Mouse (Mus musculus): Measurements from ENCODE around the gene Bcl6b. TPM values are rescaled to one million over a fixed set of nuclear protein-coding genes. Genes with fewer than 3 reads are reported as not detected.
A peak's percentile ranks its signal among the peaks of the same experiment; 100 is the strongest.

Gene Bcl6b
- polyA plus RNA-seq, 1 experiment from 2014 or later, result 5.1 TPM

DNA sequence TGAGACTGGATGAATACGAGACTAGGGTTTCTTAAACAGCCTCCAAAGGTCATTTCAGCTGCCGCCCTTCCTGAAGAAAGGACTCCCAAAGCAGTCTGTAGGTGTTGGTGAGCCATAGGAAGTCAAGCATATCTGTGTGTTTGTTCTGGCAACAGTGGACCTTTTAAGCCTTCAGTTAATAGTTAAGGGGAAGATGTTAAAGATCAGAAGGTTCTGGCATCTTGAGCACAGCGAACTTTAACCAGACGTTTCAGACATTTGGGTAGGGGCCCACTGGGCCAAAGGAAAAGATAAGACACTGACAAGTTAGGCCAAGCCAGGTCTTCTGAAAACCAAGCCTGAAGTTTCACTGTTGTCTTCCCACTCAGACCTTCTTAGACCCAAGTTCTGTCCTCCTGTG lies 11.6 kb downstream of the Bcl6b start:
- 89% methylated on average over 4 of the region's 4 CpGs for WGBS
- Histone ChIP-seq H3K27ac (ENCODE audit: low read depth, low read length) (no peak overlapping the region), H3K9me3 (ENCODE audit: control insufficient read depth, low read length) (no peaks in the 10 kb centered on the region), H3K9ac (ENCODE audit: low read depth, low read length) (no peak overlapping the region), H3K4me2 (ENCODE audit: low read length) (no peak overlapping the region), H3K4me3 (ENCODE audit: low read length) (no peak overlapping the region), H3K4me1 (ENCODE audit: control insufficient read depth, insufficient read depth, low read depth, low read length) (peaks cover 40% of the 10 kb centered on the region), H3K36me3 (ENCODE audit: control insufficient read depth, insufficient read depth, low read length) (no peaks in the 10 kb centered on the region), H3K27me3 (replicated peaks; ENCODE audit: control insufficient read depth, insufficient read depth, low read length) (peaks cover 12% of the 10 kb centered on the region)
- ATAC-seq, result no peak

DNA sequence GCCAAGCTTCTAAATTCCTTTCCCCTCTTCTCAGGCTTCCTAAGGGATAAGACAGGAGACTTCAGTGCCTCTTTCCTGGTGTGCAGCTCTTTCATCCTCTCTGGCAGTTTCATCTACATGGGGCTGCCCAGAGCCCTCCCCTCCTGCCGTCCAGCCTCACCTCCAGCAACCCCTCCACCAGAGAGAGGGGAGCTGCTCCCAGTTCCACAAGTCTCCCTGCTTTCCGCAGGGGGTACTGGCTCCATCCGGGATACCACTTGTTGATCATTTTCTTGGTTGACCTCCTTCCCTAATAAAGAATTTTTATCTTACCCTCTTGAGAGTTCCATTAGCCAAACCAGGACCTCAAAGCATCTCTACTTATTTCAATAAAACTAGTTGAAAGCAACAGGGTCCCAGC lies 13.5 kb downstream of the Bcl6b start:
- Histone ChIP-seq H3K4me1 (ENCODE audit: control insufficient read depth, insufficient read depth, low read depth, low read length) (peaks cover 36% of the 10 kb centered on the region), H3K27ac (ENCODE audit: low read depth, low read length) (no peak overlapping the region), H3K36me3 (ENCODE audit: control insufficient read depth, insufficient read depth, low read length) (no peaks in the 10 kb centered on the region), H3K9me3 (ENCODE audit: control insufficient read depth, low read length) (no peaks in the 10 kb centered on the region), H3K27me3 (replicated peaks; ENCODE audit: control insufficient read depth, insufficient read depth, low read length) (peaks cover 14% of the 10 kb centered on the region), H3K4me3 (ENCODE audit: low read length) (no peak overlapping the region), H3K9ac (ENCODE audit: low read depth, low read length) (no peak overlapping the region), H3K4me2 (ENCODE audit: low read length) (no peak overlapping the region)
- 62% methylated on average over 3 of the region's 3 CpGs for WGBS
- ATAC-seq, result no peak

DNA sequence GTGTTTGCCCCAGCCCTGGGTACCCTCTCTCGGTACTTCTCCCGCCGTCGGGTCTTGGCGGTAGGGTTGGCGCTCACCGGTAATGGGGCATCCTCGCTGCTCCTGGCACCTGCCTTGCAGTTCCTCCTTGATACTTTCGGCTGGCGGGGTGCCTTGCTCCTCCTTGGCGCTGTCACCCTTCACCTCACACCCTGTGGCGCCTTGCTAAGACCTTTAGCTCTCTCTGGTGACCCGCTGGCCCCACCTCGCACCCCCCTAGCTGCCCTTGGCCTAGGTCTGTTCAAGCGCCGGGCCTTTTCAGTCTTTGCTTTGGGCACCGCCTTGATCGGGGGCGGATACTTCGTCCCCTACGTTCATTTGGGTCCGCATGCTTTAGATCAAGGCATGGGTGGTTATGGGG lies 14.3 kb downstream of the Bcl6b start:
- WGBS, result 9% methylated on average over 22 of the region's 22 CpGs
- no peaks in the 10 kb centered on the region for H3K9me3 ChIP-seq (ENCODE audit: control insufficient read depth, low read length)
- H3K4me1 ChIP-seq (ENCODE audit: control insufficient read depth, insufficient read depth, low read depth, low read length), result peaks cover 36% of the 10 kb centered on the region
- peaks cover 14% of the 10 kb centered on the region for H3K27me3 ChIP-seq (replicated peaks; ENCODE audit: control insufficient read depth, insufficient read depth, low read length)
- H3K27ac ChIP-seq (ENCODE audit: low read depth, low read length), result no peak overlapping the region
- H3K4me3 ChIP-seq (ENCODE audit: low read length), result peak overlapping the region; percentile 0; the same call in 1 of the 2 replicates
- no peak for ATAC-seq
- peak overlapping the region; percentile 17; the same call in 1 of the 2 replicates for H3K9ac ChIP-seq (ENCODE audit: low read depth, low read length)
- no peaks in the 10 kb centered on the region for H3K36me3 ChIP-seq (ENCODE audit: control insufficient read depth, insufficient read depth, low read length)
- H3K4me2 ChIP-seq (ENCODE audit: low read length), result peak overlapping the region; percentile 10; the same call in 1 of the 2 replicates

DNA sequence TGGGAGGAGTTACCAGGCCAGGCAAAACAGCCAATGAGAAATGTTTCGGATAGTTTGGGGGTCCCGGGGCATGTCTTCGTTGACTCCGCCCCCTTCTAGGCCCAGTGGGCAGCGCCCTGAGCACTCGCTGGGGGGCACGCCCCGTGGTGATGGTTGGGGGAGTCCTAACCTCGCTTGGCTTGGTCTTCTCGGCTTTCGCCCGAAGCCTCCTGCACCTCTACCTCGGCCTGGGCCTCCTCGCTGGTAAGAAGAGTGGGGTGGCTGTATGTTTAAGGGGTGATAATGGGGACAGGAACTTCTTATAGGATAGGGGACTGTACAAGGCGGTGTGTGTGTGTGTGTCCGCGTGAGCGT lies 14.8 kb downstream of the Bcl6b start:
- WGBS, result 2% methylated on average over 16 of the region's 18 CpGs
- no peak overlapping the region for H3K27ac ChIP-seq (ENCODE audit: low read depth, low read length)
- ATAC-seq, result no peak
- H3K4me3 ChIP-seq (ENCODE audit: low read length), result peak overlapping the region; percentile 36; the same call in 1 of the 2 replicates
- H3K36me3 ChIP-seq (ENCODE audit: control insufficient read depth, insufficient read depth, low read length), result no peaks in the 10 kb centered on the region
- H3K4me2 ChIP-seq (ENCODE audit: low read length), result peak overlapping the region; percentile 58
- H3K27me3 ChIP-seq (replicated peaks; ENCODE audit: control insufficient read depth, insufficient read depth, low read length), result peaks cover 14% of the 10 kb centered on the region
- no peak overlapping the region; the same call in 1 of the 2 replicates for H3K9ac ChIP-seq (ENCODE audit: low read depth, low read length)
- H3K4me1 ChIP-seq (ENCODE audit: control insufficient read depth, insufficient read depth, low read depth, low read length), result peaks cover 36% of the 10 kb centered on the region
- H3K9me3 ChIP-seq (ENCODE audit: control insufficient read depth, low read length), result no peaks in the 10 kb centered on the region

DNA sequence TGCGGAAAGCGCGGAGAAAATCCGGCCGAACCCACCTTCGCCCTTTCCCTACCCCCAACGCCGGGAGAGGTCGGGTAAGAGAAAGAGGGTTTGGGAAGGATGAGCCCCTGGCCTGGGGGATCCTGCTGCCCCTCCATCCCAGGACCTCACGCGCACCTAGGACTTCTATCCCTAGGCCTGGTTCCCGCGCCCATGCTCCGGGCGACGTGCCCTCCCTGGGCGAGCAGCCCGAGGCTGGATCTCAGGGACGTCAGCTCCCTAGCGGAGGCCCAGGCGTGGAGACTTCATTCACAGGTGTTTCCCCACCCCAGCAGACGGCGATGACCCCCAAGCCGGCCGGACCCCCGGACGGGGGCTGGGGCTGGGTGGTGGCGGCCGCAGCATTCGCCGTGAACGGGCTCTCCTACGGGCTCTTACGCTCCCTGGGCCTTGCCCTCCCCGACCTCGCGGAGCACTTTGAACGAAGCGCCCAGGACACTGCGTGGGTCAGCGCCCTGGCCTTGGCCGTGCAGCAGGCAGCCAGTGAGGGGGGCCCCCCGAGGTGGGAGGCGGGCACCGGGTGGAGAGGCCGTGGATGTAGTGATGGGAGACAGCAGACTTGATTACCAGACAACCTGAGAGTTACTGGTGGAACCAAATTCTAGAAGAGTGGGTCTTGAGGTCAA lies 15.3 kb downstream of the Bcl6b start:
- peak overlapping the region; percentile 36 for H3K4me3 ChIP-seq (ENCODE audit: low read length)
- under 1% methylated on average over 42 of the region's 46 CpGs for WGBS
- peak overlapping the region; percentile 58 for H3K4me2 ChIP-seq (ENCODE audit: low read length)
- H3K9ac ChIP-seq (ENCODE audit: low read depth, low read length), result peak overlapping the region; percentile 46
- peaks cover 14% of the 10 kb centered on the region for H3K27me3 ChIP-seq (replicated peaks; ENCODE audit: control insufficient read depth, insufficient read depth, low read length)
- ATAC-seq, result peak; percentile 46; the same call in 1 of the 2 replicates
- H3K4me1 ChIP-seq (ENCODE audit: control insufficient read depth, insufficient read depth, low read depth, low read length), result peaks cover 32% of the 10 kb centered on the region
- no peaks in the 10 kb centered on the region for H3K36me3 ChIP-seq (ENCODE audit: control insufficient read depth, insufficient read depth, low read length)
- H3K9me3 ChIP-seq (ENCODE audit: control insufficient read depth, low read length), result no peaks in the 10 kb centered on the region
- no peak overlapping the region for H3K27ac ChIP-seq (ENCODE audit: low read depth, low read length)

DNA sequence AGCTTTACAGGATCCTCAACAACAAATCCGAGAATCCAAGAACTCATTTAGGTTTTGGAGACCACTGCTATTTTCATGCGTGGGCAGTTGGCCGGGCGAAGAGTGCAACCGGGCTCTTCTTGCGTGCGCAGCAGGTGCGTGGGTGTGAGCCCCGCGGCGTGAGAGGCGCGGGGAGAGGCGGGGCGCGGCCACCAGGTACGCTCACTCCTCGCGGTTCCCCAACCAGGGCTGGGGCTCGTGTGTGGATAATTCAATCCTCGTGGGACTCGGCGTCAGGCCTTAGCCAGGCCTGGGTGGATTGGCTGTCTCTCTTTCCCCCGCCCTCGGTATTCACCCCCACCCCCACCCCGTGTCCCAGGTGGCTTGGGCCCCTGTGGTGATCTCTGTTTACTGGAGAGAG lies 15.9 kb downstream of the Bcl6b start:
- ATAC-seq, result peak; percentile 47; the same call in 1 of the 2 replicates
- peak overlapping the region; percentile 46 for H3K9ac ChIP-seq (ENCODE audit: low read depth, low read length)
- H3K27ac ChIP-seq (ENCODE audit: low read depth, low read length), result no peak overlapping the region
- no peaks in the 10 kb centered on the region for H3K36me3 ChIP-seq (ENCODE audit: control insufficient read depth, insufficient read depth, low read length)
- peak overlapping the region; percentile 58 for H3K4me2 ChIP-seq (ENCODE audit: low read length)
- peaks cover 14% of the 10 kb centered on the region for H3K27me3 ChIP-seq (replicated peaks; ENCODE audit: control insufficient read depth, insufficient read depth, low read length)
- H3K4me3 ChIP-seq (ENCODE audit: low read length), result peak overlapping the region; percentile 36
- WGBS, result 6% methylated on average over 26 of the region's 26 CpGs
- H3K9me3 ChIP-seq (ENCODE audit: control insufficient read depth, low read length), result no peaks in the 10 kb centered on the region
- H3K4me1 ChIP-seq (ENCODE audit: control insufficient read depth, insufficient read depth, low read depth, low read length), result peaks cover 26% of the 10 kb centered on the region

DNA sequence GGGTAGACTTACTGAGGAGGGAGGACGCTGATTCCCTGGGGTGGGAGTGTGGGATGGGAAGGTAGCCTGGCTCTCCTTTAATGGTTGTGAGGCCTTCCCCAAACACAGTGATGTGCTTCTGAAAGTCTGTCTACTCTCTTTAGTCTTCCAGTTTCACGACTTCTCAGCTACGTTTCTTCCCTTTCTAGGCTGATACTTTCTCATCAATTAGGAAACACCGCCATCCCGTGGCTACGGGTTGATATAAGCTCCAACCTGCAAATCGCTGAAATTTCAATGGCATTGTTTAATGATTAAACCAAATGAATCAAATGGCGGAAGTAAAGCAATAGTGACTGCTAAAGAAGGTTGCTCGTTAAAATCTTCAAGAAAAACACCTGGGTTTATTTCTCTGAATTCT lies 16.7 kb downstream of the Bcl6b start:
- Histone ChIP-seq H3K9me3 (ENCODE audit: control insufficient read depth, low read length) (no peaks in the 10 kb centered on the region), H3K4me2 (ENCODE audit: low read length) (no peak overlapping the region; the same call in 1 of the 2 replicates), H3K36me3 (ENCODE audit: control insufficient read depth, insufficient read depth, low read length) (no peaks in the 10 kb centered on the region), H3K4me3 (ENCODE audit: low read length) (no peak overlapping the region), H3K4me1 (ENCODE audit: control insufficient read depth, insufficient read depth, low read depth, low read length) (peaks cover 21% of the 10 kb centered on the region), H3K27me3 (replicated peaks; ENCODE audit: control insufficient read depth, insufficient read depth, low read length) (peaks cover 14% of the 10 kb centered on the region), H3K9ac (ENCODE audit: low read depth, low read length) (no peak overlapping the region), H3K27ac (ENCODE audit: low read depth, low read length) (no peak overlapping the region)
- 14% methylated on average over 9 of the region's 9 CpGs for WGBS
- ATAC-seq, result 0 out of 2 replicates have a peak, but pooled peaks have one; percentile 24

DNA sequence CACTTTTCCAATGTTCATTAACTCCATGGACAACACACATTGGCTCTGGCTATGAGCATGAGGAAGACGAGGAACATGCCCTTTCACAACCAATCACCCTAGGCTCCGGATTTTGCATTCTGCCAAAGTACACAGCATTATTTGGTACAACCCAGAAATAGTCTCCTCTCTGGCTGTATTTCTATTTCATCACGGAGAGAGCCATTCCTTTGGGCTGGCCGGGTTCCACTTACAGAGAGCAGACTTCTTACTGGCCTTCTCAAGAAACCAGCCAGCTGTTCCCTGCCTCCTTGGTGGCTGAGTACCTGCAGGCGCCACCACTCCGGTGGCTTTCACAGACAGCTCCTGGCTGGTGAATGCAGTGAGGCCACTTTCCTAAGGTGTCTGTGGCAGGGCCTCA lies 17.2 kb downstream of the Bcl6b start, which contains the start of gene Slc16a11:
Gene Slc16a11, plus strand, starts transcription at position 330 of the 400 bp plus-strand sequence.
- peak within 1 kb of the TSS; percentile 46 for H3K9ac ChIP-seq (ENCODE audit: low read depth, low read length)
- ATAC-seq, result no peak
- peaks cover 14% of the 10 kb centered on the region for H3K27me3 ChIP-seq (replicated peaks; ENCODE audit: control insufficient read depth, insufficient read depth, low read length)
- no peak within 1 kb of the TSS for H3K27ac ChIP-seq (ENCODE audit: low read depth, low read length)
- peak within 1 kb of the TSS; percentile 58 for H3K4me2 ChIP-seq (ENCODE audit: low read length)
- peaks cover 21% of the 10 kb centered on the region for H3K4me1 ChIP-seq (ENCODE audit: control insufficient read depth, insufficient read depth, low read depth, low read length)
- no peaks in the 10 kb centered on the region for H3K36me3 ChIP-seq (ENCODE audit: control insufficient read depth, insufficient read depth, low read length)
- WGBS, result 66% methylated on average over 6 of the region's 6 CpGs
- no peaks in the 10 kb centered on the region for H3K9me3 ChIP-seq (ENCODE audit: control insufficient read depth, low read length)
- peak within 1 kb of the TSS; percentile 36 for H3K4me3 ChIP-seq (ENCODE audit: low read length)

DNA sequence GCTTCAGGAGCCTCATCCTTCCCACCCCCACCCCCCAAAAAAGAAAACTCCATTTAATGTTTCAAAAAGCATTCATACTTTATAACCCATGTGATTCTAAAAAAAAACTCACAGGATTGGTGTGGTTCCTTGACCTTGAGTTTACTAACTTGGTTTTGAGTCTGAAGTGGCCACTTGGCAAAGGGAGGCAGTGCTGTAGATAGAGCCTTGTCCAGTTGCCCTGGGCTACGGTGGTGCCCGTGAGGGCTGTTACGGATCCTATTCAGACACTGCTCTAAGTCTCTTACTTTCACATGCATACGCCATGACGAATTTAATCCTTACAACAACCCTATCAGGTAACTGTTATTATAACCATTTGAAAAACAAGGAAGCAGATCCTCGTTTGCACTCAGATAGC lies 17.6 kb downstream of the Bcl6b start:
- Histone ChIP-seq H3K27me3 (replicated peaks; ENCODE audit: control insufficient read depth, insufficient read depth, low read length) (peaks cover 14% of the 10 kb centered on the region), H3K4me2 (ENCODE audit: low read length) (no peak overlapping the region), H3K4me1 (ENCODE audit: control insufficient read depth, insufficient read depth, low read depth, low read length) (peaks cover 21% of the 10 kb centered on the region), H3K9ac (ENCODE audit: low read depth, low read length) (no peak overlapping the region), H3K36me3 (ENCODE audit: control insufficient read depth, insufficient read depth, low read length) (no peaks in the 10 kb centered on the region), H3K4me3 (ENCODE audit: low read length) (no peak overlapping the region), H3K27ac (ENCODE audit: low read depth, low read length) (no peak overlapping the region), H3K9me3 (ENCODE audit: control insufficient read depth, low read length) (no peaks in the 10 kb centered on the region)
- 80% methylated on average over 6 of the region's 6 CpGs for WGBS
- no peak for ATAC-seq

All from hindbrain, embryonic 16.5 days (tissue).